Mouse (Mus musculus) thymus, postnatal 36 days (tissue): Measurements from ENCODE around the gene H3f3a.

ENCODE experiments used
- DNase-seq, 2 experiments: peaks; one replicate each; pipeline ENCODE4 v3.0.0; 2022; ENCODE audit warnings: mixed read lengths in 2 of 2

The H3f3a gene

GRCm38 (mm10) chr1:180781250-180781649, 32.5 kb downstream of the H3f3a start:
- DNase-seq: no peak

DNA sequence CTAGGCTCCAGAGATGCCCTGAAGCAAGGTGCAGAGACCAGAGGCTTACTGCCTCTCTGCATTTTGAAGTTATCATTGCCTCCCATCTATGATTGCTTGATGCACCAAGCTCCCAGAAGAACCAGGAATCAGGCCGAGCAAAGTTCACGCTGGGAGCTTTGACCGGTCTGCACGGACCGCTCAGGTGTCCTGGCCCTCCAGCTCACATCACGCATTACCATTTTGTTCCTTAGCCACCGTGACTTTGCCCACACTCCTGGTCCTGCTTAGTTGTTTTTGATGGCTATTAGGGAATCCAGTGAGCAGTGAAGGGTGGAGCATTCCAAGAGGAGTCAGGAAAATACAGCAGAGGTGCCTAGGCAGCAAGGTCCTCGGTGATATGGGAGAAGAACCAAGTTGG, 33.5 kb downstream of the H3f3a start:
- DNase-seq: no peak

GRCm38 (mm10) chr1:180778941-180779340, 34.8 kb downstream of the H3f3a start:
- no peak for DNase-seq

GRCm38 (mm10) chr1:180778403-180778754, 35.4 kb downstream of the H3f3a start:
- no peak for DNase-seq

DNA sequence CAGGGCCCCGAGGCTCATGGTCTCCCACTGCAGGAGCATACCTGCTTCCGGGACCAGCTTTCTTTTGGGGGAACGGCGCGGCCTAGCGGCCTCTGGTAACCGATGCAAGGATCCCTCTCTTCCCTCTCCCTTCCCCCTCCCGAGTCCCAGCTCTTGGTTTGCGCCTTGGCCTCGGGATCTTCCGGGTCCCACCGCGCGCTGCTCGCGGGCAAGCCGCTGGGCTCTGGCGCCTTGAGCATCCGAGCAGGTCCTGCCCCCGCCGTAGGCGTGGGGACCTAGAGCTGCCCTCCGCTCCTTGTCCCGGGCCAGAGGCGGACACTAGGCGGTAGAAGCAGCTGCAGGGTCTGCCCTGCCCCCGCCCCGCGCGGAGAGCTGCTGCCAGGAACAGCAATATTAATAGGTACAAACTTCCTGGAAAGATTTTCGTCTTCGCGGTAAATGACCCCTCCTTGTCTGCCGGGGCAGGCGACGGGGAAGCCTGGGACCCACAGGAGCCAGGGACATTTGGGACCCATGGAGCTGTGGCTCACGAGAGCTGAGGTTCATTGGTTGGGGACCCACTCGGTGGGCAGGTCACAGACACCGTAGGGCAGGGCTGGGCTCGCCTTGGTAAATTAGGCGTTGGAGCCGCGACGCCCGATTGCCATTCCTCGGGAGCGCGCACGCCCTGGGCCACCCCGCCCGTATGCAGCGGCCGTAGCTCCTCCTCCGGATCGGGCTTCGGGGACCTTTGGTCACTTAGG, 35.9 kb downstream of the H3f3a start:
- peak; percentile 86 for DNase-seq

- no peak for DNase-seq
Measured at GRCm38 (mm10) chr1:180777289-180777659, 36.5 kb downstream of the H3f3a start.

DNA sequence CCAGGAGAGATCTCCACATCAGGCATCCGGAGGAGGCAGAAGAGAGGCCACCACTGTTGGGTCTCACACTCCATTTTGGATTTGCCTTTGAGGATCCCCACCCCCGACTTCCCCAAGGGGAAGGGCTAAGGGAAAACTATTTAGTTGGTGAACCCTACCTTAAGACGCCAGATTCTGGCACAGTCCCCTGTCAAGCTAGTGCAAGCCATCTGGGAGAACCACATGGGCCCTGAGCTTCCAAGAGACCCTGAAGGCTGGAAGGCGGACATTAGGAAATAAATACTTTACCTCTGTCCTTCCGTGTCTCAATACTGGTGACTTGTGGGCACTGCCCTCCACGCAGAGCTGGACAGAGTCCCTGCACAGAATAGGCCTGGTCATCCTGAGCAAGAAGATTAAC, 37.2 kb downstream of the H3f3a start:
- no peak for DNase-seq

DNA sequence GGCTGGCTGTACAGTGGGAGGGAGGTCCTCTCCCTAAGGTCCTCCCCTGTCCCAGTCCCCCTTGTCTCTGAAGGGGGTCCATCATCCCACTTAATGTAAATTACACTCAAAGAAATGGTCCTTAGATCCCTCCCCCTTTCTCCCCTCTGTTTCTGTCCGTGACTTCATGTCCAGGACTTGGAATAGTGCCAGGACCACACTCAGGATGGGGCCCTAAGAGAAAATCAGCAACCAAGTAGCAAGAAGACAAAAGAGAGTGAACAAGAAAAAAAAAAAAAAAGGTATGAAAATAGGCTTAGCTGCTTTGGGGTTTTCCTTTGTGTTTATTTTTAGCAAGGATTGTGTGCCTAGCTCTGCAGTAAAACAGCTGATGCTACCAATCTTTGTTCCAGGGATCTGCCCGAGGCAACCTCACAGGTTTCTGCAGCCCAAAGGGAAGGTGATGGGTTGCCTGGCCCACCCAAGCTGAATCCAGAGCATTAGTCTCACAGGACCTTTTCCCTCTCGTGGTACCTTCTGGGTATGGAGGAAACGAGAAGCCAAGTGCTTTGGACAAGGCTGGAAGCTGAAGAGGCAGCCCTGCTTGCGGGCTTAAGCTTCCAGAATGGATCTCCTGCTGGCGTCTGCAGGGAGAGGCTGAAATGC, 37.8 kb downstream of the H3f3a start:
- DNase-seq: no peak

- DNase-seq: peak in 1 of 2 experiments; percentile 51
Measured at GRCm38 (mm10) chr1:180775317-180775716, 38.4 kb downstream of the H3f3a start.

DNA sequence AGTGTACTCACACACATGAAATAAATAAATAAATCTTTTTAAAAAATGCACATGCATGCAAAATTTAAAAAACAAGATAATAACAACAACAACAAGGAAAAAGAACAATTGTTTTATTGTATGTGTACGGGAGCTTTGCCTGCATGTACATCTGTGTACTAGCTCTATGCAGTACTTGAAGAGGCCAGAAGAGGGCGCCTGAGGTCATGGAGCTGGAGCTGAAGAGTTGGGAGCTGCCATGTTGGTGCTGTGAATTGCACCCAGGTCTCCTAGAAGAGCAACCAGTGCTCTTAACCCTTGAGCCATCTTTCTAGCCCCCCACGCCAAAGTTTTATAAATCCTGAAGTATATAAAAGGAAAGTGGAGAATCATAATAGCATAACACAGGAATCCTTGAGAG, 39.1 kb downstream of the H3f3a start:
- peak; percentile 41 to 42 for DNase-seq

GRCm38 (mm10) chr1:180772291-180772690, 41.5 kb downstream of the H3f3a start:
- DNase-seq: no peak

- DNase-seq: no peak
Measured at GRCm38 (mm10) chr1:180771722-180772121, 42.0 kb downstream of the H3f3a start.

- DNase-seq: no peak
Measured at GRCm38 (mm10) chr1:180771306-180771705, 42.4 kb downstream of the H3f3a start.

GRCm38 (mm10) chr1:180768334-180769168, 45.2 kb downstream of the H3f3a start:
- peak; percentile 82 to 83 for DNase-seq

DNA sequence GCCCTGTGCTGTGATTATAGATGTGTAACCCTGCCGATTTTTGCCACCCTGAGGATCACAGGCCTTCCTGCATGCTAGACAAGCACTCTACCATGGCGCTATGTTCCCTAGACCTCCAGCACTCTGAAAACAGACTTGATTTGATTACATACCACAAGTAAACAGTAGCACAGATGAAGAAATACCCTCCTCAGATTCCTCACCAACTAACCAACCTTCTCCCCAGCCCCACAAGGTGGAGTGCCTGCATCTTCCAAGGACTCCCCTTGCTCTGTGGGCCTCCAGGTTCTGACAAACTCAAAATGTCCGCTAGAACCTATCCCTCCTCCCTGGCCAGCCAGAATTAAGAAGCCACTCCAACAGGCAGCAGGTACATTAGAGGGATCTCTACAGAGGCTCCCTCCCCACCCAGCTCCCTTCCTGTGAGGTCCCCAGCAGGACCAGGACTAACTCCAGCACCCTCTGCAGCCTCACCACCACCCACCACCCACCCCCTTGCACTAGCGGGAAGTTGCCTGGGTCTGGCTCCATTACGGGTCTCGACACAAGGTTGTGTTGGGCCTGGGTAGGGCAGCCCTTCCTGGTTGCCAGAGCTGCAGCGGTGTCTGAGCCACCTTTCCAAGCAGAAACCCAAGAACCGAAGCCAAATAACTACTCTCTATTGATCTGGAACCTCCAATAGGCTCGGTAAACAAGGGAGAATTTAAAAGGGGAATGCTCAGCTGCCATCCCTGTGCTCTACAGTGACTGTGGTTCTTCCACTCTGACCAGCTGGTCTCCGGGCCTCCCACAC, 46.0 kb downstream of the H3f3a start:
- DNase-seq: peak; percentile 56 to 59

DNA sequence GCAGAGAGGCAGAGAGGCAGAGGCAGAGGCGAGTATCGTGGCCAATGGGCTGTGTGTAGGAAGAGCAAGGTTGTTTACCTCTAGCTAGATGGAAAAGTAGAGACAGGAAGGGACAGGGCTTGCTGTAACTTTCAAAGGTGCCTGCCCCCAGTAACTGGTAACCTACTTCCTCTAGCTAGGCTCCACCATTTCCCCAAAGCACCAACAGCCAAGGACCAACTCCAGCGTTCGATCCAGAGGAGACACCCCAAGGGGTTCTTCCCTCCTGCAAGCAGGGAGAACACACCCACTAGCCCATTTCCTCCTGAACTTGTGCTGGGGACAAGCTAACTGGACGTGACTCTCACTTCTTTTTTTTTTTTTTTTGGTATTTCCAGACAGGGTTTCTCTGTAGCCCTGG, 47.2 kb downstream of the H3f3a start:
- peak; percentile 36 to 41 for DNase-seq

- DNase-seq: no peak
Measured at GRCm38 (mm10) chr1:180765393-180765792, 48.4 kb downstream of the H3f3a start.

- DNase-seq: peak; percentile 77 to 80
Measured at GRCm38 (mm10) chr1:180763828-180764227, 49.9 kb downstream of the H3f3a start.

- DNase-seq: peak in 1 of 2 experiments; percentile 41
Measured at GRCm38 (mm10) chr1:180763307-180763706, 50.4 kb downstream of the H3f3a start.

DNA sequence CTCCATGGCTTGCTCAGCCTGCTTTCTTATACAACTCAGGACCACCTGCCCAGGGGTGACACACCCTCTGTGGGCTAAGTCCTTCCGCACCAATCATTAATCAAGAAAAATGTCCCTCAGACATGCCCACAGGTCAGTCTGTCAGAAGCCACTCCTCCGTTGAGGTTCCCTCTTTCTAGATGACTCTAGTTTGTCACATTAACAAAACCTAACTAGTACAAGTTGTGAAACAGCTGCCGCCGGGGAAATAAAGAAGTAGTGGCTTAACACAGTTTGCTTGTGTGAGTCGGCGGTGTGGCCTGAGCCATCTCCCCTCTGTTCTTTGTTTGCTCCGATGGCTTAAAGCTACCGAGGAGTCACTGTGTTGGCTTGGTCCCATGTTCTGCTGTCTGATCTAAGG, 51.1 kb downstream of the H3f3a start:
- DNase-seq: no peak

DNA sequence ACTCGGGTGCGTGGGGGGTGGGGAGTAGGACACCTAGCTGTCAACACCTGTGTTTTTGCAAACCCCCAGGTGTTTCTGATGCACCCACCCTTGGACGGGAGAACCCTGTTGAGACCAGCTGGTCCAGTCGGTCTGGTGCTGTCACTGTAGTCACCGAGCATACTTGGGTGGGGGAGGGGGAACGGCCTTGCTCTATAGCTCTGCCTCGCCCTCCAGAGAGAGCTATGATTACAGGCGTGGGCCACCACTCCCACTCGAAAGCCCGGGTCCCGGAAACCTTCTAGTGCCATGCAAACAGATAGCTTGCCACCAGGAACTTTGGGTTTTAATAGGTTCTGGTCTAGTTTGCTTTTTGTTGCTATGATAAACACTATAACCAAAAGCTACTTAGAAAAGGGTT, 51.6 kb downstream of the H3f3a start:
- no peak for DNase-seq

GRCm38 (mm10) chr1:180757956-180758520, 55.7 kb downstream of the H3f3a start:
- no peak for DNase-seq
